Mouse (Mus musculus) bone marrow, adult 2 months (tissue): ENCODE measurements at regions not wholly inside any gene's neighbourhood (a gene's known extent, or its start where the extent isn't known, plus 50 kb on each side); places are given as distances from the start of the nearest gene placed in this dataset.

Source experiments
- H3K27ac ChIP-seq: fragments of 200-500 bp; 2 replicates; pipeline ENCODE4 v1.5.1; 2012; ENCODE audit warnings: low read depth, mild to moderate bottlenecking, control low read depth, inconsistent platforms, low read length; ENCODE audit not compliant: control insufficient read depth, poor library complexity, insufficient read depth
- H3K4me1 ChIP-seq: fragments of 200-500 bp; 2 replicates; pipeline ENCODE4 v1.6.1; 2011; ENCODE audit warnings: low read length; ENCODE audit not compliant: control insufficient read depth, insufficient read depth
- H3K4me3 ChIP-seq: fragments of 200-500 bp; replicated peaks from 2 replicates; pipeline ENCODE3; 2011; ENCODE audit warnings: mild to moderate bottlenecking, low read depth, low read length, control low read depth; ENCODE audit not compliant: control insufficient read depth
- CTCF ChIP-seq: fragments of 200-500 bp; IDR thresholded peaks from 2 replicates; pipeline ENCODE4 v1.5.1; 2011; ENCODE audit warnings: low read length, control low read depth; ENCODE audit not compliant: control insufficient read depth, insufficient read depth
- POLR2A ChIP-seq: fragments of 200-500 bp; IDR thresholded peaks from 2 replicates; pipeline ENCODE4 v1.6.1; 2011; ENCODE audit warnings: low read depth, mild to moderate bottlenecking, control low read depth, low read length, borderline replicate concordance; ENCODE audit not compliant: control insufficient read depth
- WGBS: fragments of 180-500 bp; shearing (Covaris S2); methylation state at CpG from one replicate; pipeline ENCODE4 v1.1.7; 2018; 5-methylcytosine and 5-hydroxymethylcytosine counted together

DNA sequence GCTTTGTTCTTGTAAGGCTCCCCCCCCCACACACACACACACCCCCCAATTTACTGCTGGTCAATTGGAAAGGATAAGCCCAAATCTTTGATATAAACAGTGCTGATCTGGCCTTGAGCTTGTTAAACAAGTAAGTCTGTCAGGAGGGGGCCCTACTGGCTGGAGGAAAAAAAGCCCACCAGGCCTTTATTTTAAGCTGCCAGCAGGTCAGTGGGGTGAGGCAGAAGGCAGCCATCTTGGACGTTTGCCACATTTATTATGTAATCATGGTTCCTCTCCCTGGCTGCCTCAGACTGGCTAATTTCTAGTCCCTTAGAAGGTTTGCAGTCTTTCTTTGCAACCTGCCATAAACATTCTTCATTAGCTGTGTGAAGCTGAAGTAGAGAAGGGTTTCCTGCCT is 75.9 kb upstream of the Med14 start:
- WGBS = 14% methylated on average over 1 of the region's 1 CpGs
- no peak overlapping the region for H3K27ac ChIP-seq

GRCm38 (mm10) chrX:12834681-12835080 is 72.8 kb upstream of the Med14 start:
- TF ChIP-seq POLR2A (no peak), CTCF (no peak)
- Histone ChIP-seq H3K4me1 (no peaks in the 10 kb centered on the region; the same call in 1 of the 2 replicates), H3K27ac (no peak overlapping the region), H3K4me3 (no peak overlapping the region)
- 76% methylated on average over 4 of the region's 4 CpGs for WGBS

More for the DNA sequence above, 75.9 kb upstream of the Med14 start:
- no peaks in the 10 kb centered on the region; the same call in 1 of the 2 replicates for H3K4me1 ChIP-seq
- no peak overlapping the region for H3K4me3 ChIP-seq
- TF ChIP-seq CTCF (no peak), POLR2A (no peak)

DNA sequence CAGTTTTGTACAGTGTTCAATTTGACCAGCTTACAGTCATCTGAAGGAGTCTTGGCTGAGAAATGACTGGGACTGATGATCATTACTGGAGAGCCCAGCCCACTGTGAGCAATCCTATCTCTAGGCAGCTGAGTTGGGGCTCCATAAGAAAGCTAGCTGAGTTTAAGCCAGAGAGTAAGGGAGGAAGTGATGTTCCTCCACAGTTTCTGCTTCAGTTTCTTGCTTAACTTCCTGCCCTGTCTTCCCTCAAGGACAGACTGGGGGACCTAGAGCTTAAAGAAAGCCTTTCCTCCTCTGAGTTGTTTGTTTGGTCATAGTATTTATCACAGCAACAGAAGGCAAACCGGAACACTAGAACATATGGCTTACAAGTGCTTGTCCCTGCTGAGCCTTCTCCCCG is 70.8 kb upstream of the Med14 start:
- no peak overlapping the region for H3K4me3 ChIP-seq
- peak overlapping the region; percentile 55; the same call in 1 of the 2 replicates for H3K27ac ChIP-seq
- no peaks in the 10 kb centered on the region; the same call in 1 of the 2 replicates for H3K4me1 ChIP-seq
- 33% methylated on average over 2 of the region's 2 CpGs for WGBS
- TF ChIP-seq CTCF (no peak), POLR2A (no peak)

DNA sequence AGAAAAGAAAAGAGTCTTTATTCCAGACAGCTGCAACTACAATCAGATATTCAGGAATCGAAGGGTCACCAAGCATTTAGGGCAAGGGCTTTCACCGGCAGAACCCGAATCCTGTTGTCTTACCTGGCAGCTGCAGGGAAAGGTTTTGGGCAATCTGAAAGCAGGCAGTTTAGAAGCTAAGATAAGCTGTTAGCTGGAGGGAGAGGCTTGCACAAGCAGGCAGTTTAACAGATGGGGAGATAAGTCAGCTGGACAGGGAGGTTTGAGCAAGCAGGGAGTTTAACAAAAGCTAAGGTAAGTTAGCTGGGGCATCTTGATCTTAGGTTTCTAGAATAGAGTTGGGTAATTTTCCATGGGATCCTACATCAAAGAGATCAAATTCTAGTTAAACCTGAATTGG is 67.3 kb upstream of the Med14 start:
- WGBS = 37% methylated on average over 3 of the region's 3 CpGs
- TF ChIP-seq CTCF = no peak
- no peak for TF ChIP-seq POLR2A
- no peaks in the 10 kb centered on the region; the same call in 1 of the 2 replicates for H3K4me1 ChIP-seq
- H3K4me3 ChIP-seq = no peak overlapping the region
- H3K27ac ChIP-seq = no peak overlapping the region

- H3K4me1 ChIP-seq = no peaks in the 10 kb centered on the region; the same call in 1 of the 2 replicates
- WGBS = 44% methylated on average over 4 of the region's 4 CpGs
- H3K27ac ChIP-seq = no peak overlapping the region
- H3K4me3 ChIP-seq = no peak overlapping the region
- TF ChIP-seq POLR2A (no peak), CTCF (no peak)
Observed at GRCm38 (mm10) chrX:12827299-12827872, 65.5 kb upstream of the Med14 start.

GRCm38 (mm10) chrX:12826646-12827045 is 64.8 kb upstream of the Med14 start:
- no peak overlapping the region for H3K4me3 ChIP-seq
- TF ChIP-seq CTCF = no peak
- no peak for TF ChIP-seq POLR2A
- H3K27ac ChIP-seq = no peak overlapping the region
- no peaks in the 10 kb centered on the region; the same call in 1 of the 2 replicates for H3K4me1 ChIP-seq
- 73% methylated on average over 4 of the region's 4 CpGs for WGBS

DNA sequence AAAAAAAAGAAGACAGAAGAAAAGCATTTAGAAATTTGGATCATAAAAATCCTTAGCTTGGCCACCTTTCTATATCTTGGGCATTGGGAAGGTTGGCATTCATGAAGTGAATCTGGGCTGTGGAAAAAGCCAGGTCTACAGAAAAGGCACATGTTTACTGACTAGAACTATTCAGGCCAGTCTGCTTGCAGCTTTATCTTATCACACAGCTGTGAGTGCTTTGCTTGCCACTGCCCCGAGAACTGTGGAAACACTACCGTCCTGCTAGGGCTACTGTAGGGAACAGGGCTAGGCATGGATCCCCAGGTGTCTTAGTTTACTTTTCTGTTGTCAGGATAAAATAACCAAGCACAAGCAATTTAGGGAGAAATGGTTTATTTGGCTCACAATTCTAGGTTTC is 63.4 kb upstream of the Med14 start:
- no peak overlapping the region for H3K4me3 ChIP-seq
- 66% methylated on average over 2 of the region's 2 CpGs for WGBS
- H3K27ac ChIP-seq = no peak overlapping the region
- TF ChIP-seq POLR2A (no peak), CTCF (no peak)
- H3K4me1 ChIP-seq = no peaks in the 10 kb centered on the region; the same call in 1 of the 2 replicates

GRCm38 (mm10) chrX:12824497-12824896 is 62.6 kb upstream of the Med14 start:
- H3K4me3 ChIP-seq = no peak overlapping the region
- TF ChIP-seq POLR2A (no peak), CTCF (no peak)
- H3K27ac ChIP-seq = no peak overlapping the region
- WGBS = 35% methylated on average over 5 of the region's 5 CpGs
- no peaks in the 10 kb centered on the region; the same call in 1 of the 2 replicates for H3K4me1 ChIP-seq
